Mouse (Mus musculus) limb, embryonic 15.5 days (tissue): ENCODE measurements around the gene Tspan31. TPM values are rescaled to one million over a fixed set of nuclear protein-coding genes. Genes with fewer than 3 reads are reported as not detected.

Experiments used
- ATAC-seq: fragments of 200-750 bp; cut with Nextera tagmentation; 2 replicates; pipeline ENCODE4 v1.8.0; 2017; ENCODE audit warnings: low read depth, moderate TSS enrichment; ENCODE audit not compliant: insufficient number of reproducible peaks, low FRiP score, low TSS enrichment
- H3K27ac ChIP-seq: fragments of 300-500 bp; sonication (generic); 2 replicates; pipeline ENCODE4 v1.5.1; 2015; ENCODE audit warnings: moderate library complexity, mild to moderate bottlenecking, inconsistent platforms
- H3K27me3 ChIP-seq: fragments of 300-500 bp; sonication (generic); 2 replicates; pipeline ENCODE4 v1.6.1; 2015; ENCODE audit warnings: inconsistent platforms
- H3K36me3 ChIP-seq: fragments of 300-500 bp; sonication (generic); 2 replicates; pipeline ENCODE4 v1.6.1; 2015; ENCODE audit warnings: inconsistent platforms
- H3K4me1 ChIP-seq: fragments of 300-500 bp; sonication (generic); 2 replicates; pipeline ENCODE4 v1.6.1; 2015; ENCODE audit warnings: inconsistent platforms
- H3K4me2 ChIP-seq: fragments of 300-500 bp; sonication (generic); 2 replicates; pipeline ENCODE4 v1.6.1; 2015; ENCODE audit warnings: mild to moderate bottlenecking, inconsistent platforms
- H3K4me3 ChIP-seq: fragments of 300-500 bp; sonication (generic); 2 replicates; pipeline ENCODE4 v1.5.1; 2015; ENCODE audit warnings: mild to moderate bottlenecking, inconsistent platforms
- H3K9ac ChIP-seq: fragments of 300-500 bp; sonication (generic); 2 replicates; pipeline ENCODE4 v1.6.1; 2015; ENCODE audit warnings: inconsistent platforms
- H3K9me3 ChIP-seq: fragments of 300-500 bp; sonication (generic); 2 replicates; pipeline ENCODE4 v1.6.1; 2016; ENCODE audit warnings: inconsistent platforms
- WGBS: fragments of 180-500 bp; shearing (Covaris S2); methylation state at CpG from one replicate; pipeline ENCODE4 v1.1.7; 2015; 5-methylcytosine and 5-hydroxymethylcytosine counted together
- polyA plus RNA-seq: library from polyadenylated mRNA; unstranded; fragments of >200 nt; fragmentation: Nextera tagmentation; extraction: Ambion mirVana; gene quantifications from 2 replicates; pipeline ENCODE4 v1.2.1, GENCODE M21; 2015

The Tspan31 gene
- polyA plus RNA-seq, 1 experiment from 2014 or later = 161 TPM

DNA sequence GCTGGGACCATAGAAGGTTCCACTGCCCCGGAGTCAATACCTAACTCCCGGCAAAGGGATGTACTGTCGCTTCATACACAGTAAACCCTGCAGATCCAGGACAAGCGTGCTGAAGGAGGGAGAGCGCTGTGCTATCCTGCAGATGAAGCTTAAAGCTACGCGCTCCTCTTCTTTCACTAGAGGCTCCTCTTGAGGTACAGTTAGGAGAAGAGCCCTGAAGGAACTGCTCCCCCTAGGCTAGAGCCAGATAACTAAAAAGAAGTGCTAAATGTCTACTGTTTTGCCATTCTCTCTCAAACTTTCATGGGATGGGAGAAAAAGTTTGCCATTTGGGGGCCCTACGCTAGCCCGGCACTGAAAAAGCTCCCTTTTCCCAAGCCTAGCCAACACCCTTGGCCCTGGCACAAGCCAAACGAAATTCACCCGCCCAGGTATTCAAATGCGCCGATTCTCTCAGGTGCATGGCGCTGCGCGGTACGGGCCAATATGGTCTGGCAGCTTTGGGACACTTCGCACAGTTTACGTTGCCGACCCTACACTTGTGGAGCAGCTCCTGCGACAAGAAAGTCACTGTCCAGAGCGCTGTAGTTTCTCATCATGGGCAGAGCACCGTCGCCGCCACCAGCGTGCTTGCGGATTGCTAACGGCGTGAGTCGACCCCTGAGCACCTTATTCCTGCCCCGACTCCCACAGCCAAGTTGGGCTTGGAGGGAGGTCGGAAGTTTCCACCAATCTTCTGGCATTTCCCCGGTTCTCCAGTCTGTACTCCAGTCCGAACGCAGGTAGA lies 21.3 kb downstream of the Tspan31 start:
- H3K27ac ChIP-seq = no peak overlapping the region
- no peak for ATAC-seq
- peaks cover 33% of the 10 kb centered on the region for H3K4me1 ChIP-seq
- no peaks in the 10 kb centered on the region for H3K9me3 ChIP-seq
- H3K4me3 ChIP-seq = peak overlapping the region; percentile 17
- H3K9ac ChIP-seq = 0 out of 2 replicates have a peak overlapping the region, but pooled peaks have one; percentile 5
- 4% methylated on average over 35 of the region's 35 CpGs for WGBS
- H3K27me3 ChIP-seq = peaks cover 58% of the 10 kb centered on the region
- peak overlapping the region; percentile 25 for H3K4me2 ChIP-seq
- peaks cover 23% of the 10 kb centered on the region for H3K36me3 ChIP-seq

DNA sequence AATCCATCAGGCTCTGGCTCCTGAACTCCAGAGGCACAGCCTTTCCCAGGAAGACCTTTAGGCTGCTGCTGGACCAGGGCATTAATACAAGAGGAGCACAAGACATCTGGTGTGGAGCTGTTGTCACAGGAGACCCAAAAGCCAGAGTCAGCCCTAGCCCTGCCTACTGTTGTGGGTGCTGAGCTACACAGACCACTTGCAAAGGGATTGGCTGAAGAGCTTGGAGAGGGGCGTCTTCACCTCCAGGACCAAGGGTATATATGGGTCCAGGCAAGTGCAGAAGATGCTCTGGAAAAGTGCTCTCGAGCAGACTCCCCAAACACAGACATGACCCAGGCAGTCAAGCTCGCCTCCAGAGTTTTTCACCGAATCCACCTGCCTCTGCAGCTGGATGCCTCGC lies 22.1 kb downstream of the Tspan31 start, which contains the start of gene Cyp27b1:
Gene Cyp27b1 (plus strand): TSS at position 297 of the 400 bp plus-strand sequence.
- no peak for ATAC-seq
- Histone ChIP-seq H3K9me3 (no peaks in the 10 kb centered on the region), H3K9ac (0 out of 2 replicates have a peak within 1 kb of the TSS, but pooled peaks have one; percentile 5), H3K4me1 (peaks cover 37% of the 10 kb centered on the region), H3K4me3 (peak within 1 kb of the TSS; percentile 17), H3K36me3 (peaks cover 29% of the 10 kb centered on the region), H3K4me2 (peak within 1 kb of the TSS; percentile 25), H3K27me3 (peaks cover 58% of the 10 kb centered on the region), H3K27ac (no peak within 1 kb of the TSS)
- WGBS = 40% methylated on average over 5 of the region's 5 CpGs

- peaks cover 29% of the 10 kb centered on the region for H3K36me3 ChIP-seq
- H3K4me3 ChIP-seq = 0 out of 2 replicates have a peak overlapping the region, but pooled peaks have one; percentile 92
- H3K4me2 ChIP-seq = no peak overlapping the region
- ATAC-seq = no peak
- H3K27me3 ChIP-seq = peaks cover 15% of the 10 kb centered on the region
- peaks cover 15% of the 10 kb centered on the region for H3K4me1 ChIP-seq
- H3K9ac ChIP-seq = no peak overlapping the region
- H3K27ac ChIP-seq = no peak overlapping the region
- no peaks in the 10 kb centered on the region for H3K9me3 ChIP-seq
- 87% methylated on average over 6 of the region's 6 CpGs for whole genome bisulfite sequencing
Measured at GRCm38 (mm10) chr10:127043187-127043586, 26.9 kb downstream of the Tspan31 start.

- Histone ChIP-seq H3K36me3 (peaks cover 29% of the 10 kb centered on the region), H3K27ac (peak overlapping the region; percentile 94), H3K4me2 (peak overlapping the region; percentile 93), H3K9ac (peak overlapping the region; percentile 75), H3K4me1 (peaks cover 14% of the 10 kb centered on the region; the same call in 1 of the 2 replicates), H3K27me3 (peaks cover 9% of the 10 kb centered on the region), H3K9me3 (no peaks in the 10 kb centered on the region), H3K4me3 (peak overlapping the region; percentile 92)
- no peak for ATAC-seq
- 16% methylated on average over 5 of the region's 5 CpGs for WGBS
Measured at GRCm38 (mm10) chr10:127042468-127043115, 27.5 kb downstream of the Tspan31 start.

DNA sequence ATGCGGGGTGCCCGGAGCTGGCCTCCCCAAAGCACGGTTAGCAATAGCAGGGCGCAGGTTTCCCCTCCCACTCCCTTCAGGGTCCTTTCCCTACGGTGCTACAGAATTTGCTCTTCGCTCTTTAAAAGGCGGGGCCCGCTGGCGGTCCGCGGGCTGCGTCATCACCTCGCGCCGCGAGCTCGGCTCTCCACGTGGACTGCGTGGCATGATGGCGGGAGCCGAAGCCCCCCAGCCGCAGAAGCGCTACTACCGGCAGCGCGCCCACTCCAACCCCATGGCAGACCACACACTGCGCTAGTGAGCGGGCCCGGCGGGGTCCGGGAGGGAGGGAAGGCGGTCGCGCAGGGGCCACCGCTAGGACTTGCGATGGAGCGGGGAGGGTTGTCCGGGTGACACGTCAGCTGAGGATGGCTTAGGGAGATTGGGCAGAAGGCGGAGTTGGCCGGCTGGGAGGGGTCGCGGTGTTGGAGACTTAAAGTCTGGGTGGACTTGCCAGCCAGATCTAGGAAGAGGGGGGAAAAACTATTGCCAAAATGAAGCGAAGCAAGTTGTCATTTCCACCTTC lies 28.2 kb downstream of the Tspan31 start:
- H3K27ac ChIP-seq = peak overlapping the region; percentile 94
- H3K4me2 ChIP-seq = peak overlapping the region; percentile 93
- peaks cover 14% of the 10 kb centered on the region; the same call in 1 of the 2 replicates for H3K4me1 ChIP-seq
- ATAC-seq = peak; percentile 83
- H3K4me3 ChIP-seq = peak overlapping the region; percentile 92
- peak overlapping the region; percentile 75 for H3K9ac ChIP-seq
- peaks cover 29% of the 10 kb centered on the region for H3K36me3 ChIP-seq
- no peaks in the 10 kb centered on the region for H3K9me3 ChIP-seq
- under 1% methylated on average over 44 of the region's 44 CpGs for WGBS
- H3K27me3 ChIP-seq = peaks cover 2% of the 10 kb centered on the region

- Histone ChIP-seq H3K9ac (peak within 1 kb of the TSS; percentile 75), H3K27ac (peak within 1 kb of the TSS; percentile 94), H3K4me2 (peak within 1 kb of the TSS; percentile 93), H3K9me3 (no peaks in the 10 kb centered on the region), H3K4me1 (peaks cover 14% of the 10 kb centered on the region; the same call in 1 of the 2 replicates), H3K36me3 (peaks cover 24% of the 10 kb centered on the region), H3K27me3 (no peaks in the 10 kb centered on the region; the same call in 1 of the 2 replicates), H3K4me3 (peak within 1 kb of the TSS; percentile 92)
- under 1% methylated on average over 28 of the region's 28 CpGs for WGBS
- peak; percentile 37 for ATAC-seq
Measured at GRCm38 (mm10) chr10:127041274-127041766, 28.7 kb downstream of the Tspan31 start, which contains the start of the genes Mettl1 and Eef1akmt3. TSS of gene Mettl1 (plus strand) at chr10:127041414. TSS of gene Eef1akmt3 (minus strand) at chr10:127041513.

DNA sequence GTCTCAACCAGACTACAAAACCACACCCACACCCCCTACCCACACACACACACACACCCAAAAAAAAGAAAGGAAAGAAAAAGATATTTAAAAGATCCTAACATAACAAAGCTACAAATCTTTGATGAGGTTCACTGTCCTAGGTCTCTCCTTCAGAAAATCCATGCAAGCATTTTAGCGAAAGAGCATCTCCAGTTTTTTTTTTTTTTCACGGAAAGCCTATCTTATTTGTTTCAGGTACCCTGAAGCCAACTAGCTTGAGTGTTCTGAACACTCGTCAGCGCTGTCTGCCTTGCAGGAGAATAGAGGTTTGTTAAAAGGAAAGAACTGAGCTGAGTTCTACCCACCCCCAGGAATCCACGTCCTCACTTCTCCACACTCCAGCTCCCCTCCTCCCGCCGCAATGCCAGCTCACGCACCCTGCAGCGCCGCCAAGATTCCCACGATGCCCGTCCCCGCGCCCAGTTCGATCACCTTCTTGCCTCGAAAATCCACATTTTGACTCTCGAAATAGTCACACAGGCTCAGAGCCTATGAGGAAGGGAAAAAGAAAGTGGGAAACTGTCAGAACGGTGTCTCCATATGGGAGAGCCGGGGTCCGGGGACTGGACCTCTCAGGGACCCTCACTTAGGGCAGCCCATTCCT lies 29.4 kb downstream of the Tspan31 start:
- Histone ChIP-seq H3K27ac (peak overlapping the region; percentile 94), H3K4me1 (peaks cover 14% of the 10 kb centered on the region; the same call in 1 of the 2 replicates), H3K27me3 (no peaks in the 10 kb centered on the region), H3K4me3 (peak overlapping the region; percentile 92), H3K36me3 (peaks cover 19% of the 10 kb centered on the region), H3K9ac (peak overlapping the region; percentile 75), H3K9me3 (no peaks in the 10 kb centered on the region), H3K4me2 (peak overlapping the region; percentile 93)
- 1% methylated on average over 20 of the region's 20 CpGs for WGBS
- no peak for ATAC-seq

GRCm38 (mm10) chr10:127037641-127038040 lies 32.4 kb downstream of the Tspan31 start:
- Histone ChIP-seq H3K4me2 (no peak overlapping the region), H3K9ac (no peak overlapping the region), H3K4me1 (peaks cover 7% of the 10 kb centered on the region; the same call in 1 of the 2 replicates), H3K36me3 (no peaks in the 10 kb centered on the region; the same call in 1 of the 2 replicates), H3K9me3 (no peaks in the 10 kb centered on the region), H3K27me3 (no peaks in the 10 kb centered on the region), H3K27ac (no peak overlapping the region), H3K4me3 (no peak overlapping the region)
- no peak for ATAC-seq
- WGBS = 73% methylated on average over 12 of the region's 12 CpGs

DNA sequence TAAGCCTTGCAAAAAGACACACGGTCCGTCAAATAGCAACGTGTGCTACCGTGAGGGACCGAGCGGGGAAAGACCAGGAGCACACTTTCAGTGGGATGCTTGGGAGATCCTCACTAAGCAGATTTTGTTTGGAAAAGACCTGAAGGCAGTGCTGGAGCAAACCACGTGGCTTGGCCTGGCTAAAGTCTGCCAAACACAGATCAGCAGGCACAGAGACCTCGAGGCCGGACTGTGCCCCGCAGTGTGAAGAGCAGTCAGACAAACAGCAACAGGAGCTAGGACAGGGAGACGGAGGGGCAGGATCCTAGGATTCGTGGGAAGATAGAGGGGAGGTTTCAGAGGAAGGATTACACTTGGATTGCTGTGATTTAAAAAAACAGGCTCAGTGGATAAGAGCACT lies 33.8 kb downstream of the Tspan31 start:
- H3K9ac ChIP-seq = no peak overlapping the region
- no peak overlapping the region for H3K4me2 ChIP-seq
- no peak overlapping the region for H3K27ac ChIP-seq
- ATAC-seq = no peak
- no peaks in the 10 kb centered on the region for H3K27me3 ChIP-seq
- no peak overlapping the region for H3K4me3 ChIP-seq
- 80% methylated on average over 12 of the region's 12 CpGs for WGBS
- no peaks in the 10 kb centered on the region; the same call in 1 of the 2 replicates for H3K36me3 ChIP-seq
- no peaks in the 10 kb centered on the region for H3K9me3 ChIP-seq
- 0 out of 2 replicates have a peak, but pooled peaks cover 4% of the 10 kb centered on the region for H3K4me1 ChIP-seq

DNA sequence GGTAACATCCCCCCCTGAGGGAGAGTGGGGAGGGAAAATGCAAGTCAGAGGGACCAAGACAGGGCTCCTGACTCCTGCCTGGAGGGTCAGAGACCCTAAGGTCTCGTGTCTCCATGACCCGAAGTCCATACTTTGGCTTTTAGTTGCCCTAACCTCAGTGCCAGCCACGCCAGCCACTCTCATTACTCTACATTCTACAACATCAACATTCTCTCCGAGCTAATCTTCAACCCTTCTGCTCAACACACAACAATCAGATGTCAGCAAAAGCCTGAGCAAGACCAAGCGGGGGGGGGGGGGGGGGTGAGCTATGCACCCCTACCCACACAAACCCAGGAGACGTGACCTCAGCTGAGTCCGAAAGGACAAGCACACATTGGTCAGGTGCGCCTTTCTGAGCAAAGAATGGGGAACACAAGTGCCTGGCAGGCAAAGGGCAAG lies 36.7 kb downstream of the Tspan31 start:
- 81% methylated on average over 8 of the region's 8 CpGs for WGBS
- H3K27me3 ChIP-seq = no peaks in the 10 kb centered on the region

More for the DNA sequence above, 36.7 kb downstream of the Tspan31 start:
- peaks cover 2% of the 10 kb centered on the region for H3K36me3 ChIP-seq
- H3K4me3 ChIP-seq = no peak overlapping the region
- 0 out of 2 replicates have a peak, but pooled peaks have one; percentile 37 for ATAC-seq
- no peak overlapping the region for H3K9ac ChIP-seq
- no peak overlapping the region for H3K4me2 ChIP-seq
- H3K27ac ChIP-seq = no peak overlapping the region
- peaks cover 12% of the 10 kb centered on the region; the same call in 1 of the 2 replicates for H3K4me1 ChIP-seq
- no peaks in the 10 kb centered on the region for H3K9me3 ChIP-seq
